24 mouse cellular contexts compared by ENCODE assay signal in genomic region chr2:120450724-120451123, GRCm38 (mm10).
"Had no signal": no experiment of that assay in that cellular context is flagged by ENCODE, and none has a peak within 500 bp of the region (broad histone marks: within the 10 kb centered on the region; RNA-seq: fewer than 3 reads in every experiment).

No protein-coding gene starts in this region.

- ATAC-seq: forebrain, postnatal 0 days; hindbrain, postnatal 0 days; intestine, embryonic 16.5 days had no signal

- H3K9ac ChIP-seq: forebrain, postnatal 0 days; heart, embryonic 12.5 days; hindbrain, embryonic 13.5 days; hindbrain, embryonic 15.5 days; kidney, embryonic 15.5 days; limb, embryonic 13.5 days; limb, embryonic 15.5 days had no signal

- H3K36me3 ChIP-seq: heart, embryonic 10.5 days; hindbrain, embryonic 13.5 days; hindbrain, embryonic 15.5 days; kidney, embryonic 15.5 days; limb, embryonic 13.5 days; limb, embryonic 15.5 days had no signal

- H3K27ac ChIP-seq: heart, embryonic 10.5 days; hindbrain, embryonic 13.5 days; hindbrain, embryonic 15.5 days; hindbrain, postnatal 0 days; kidney, embryonic 15.5 days; kidney, postnatal 0 days; limb, embryonic 13.5 days; limb, embryonic 15.5 days had no signal

- H3K4me3 ChIP-seq: heart, embryonic 10.5 days; heart, embryonic 12.5 days; hindbrain, embryonic 13.5 days; hindbrain, embryonic 15.5 days; kidney, embryonic 15.5 days; limb, embryonic 13.5 days; limb, embryonic 15.5 days had no signal

- H3K4me1 ChIP-seq: hindbrain, embryonic 13.5 days; hindbrain, embryonic 15.5 days; kidney, embryonic 15.5 days; limb, embryonic 13.5 days; limb, embryonic 15.5 days had no signal

- H3K9me3 ChIP-seq: heart, embryonic 10.5 days; heart, embryonic 12.5 days; hindbrain, embryonic 15.5 days; kidney, embryonic 15.5 days; limb, embryonic 15.5 days had no signal

- H3K4me2 ChIP-seq: heart, embryonic 12.5 days; hindbrain, embryonic 13.5 days; hindbrain, embryonic 15.5 days; kidney, embryonic 15.5 days; limb, embryonic 13.5 days; limb, embryonic 15.5 days had no signal

- H3K27me3 ChIP-seq: heart, embryonic 12.5 days; hindbrain, embryonic 13.5 days; hindbrain, embryonic 15.5 days; kidney, embryonic 15.5 days; limb, embryonic 13.5 days; limb, embryonic 15.5 days had no signal

- DNase-seq: forebrain, postnatal 0 days; gastrocnemius, postnatal 14 days; gastrocnemius, postnatal 36 days; heart, adult 18-20 months; heart, postnatal 10 days; heart, postnatal 4 days; kidney, adult 11 months; kidney, adult 2 months; kidney, adult 9 months; kidney, postnatal 14 days; kidney, postnatal 36 days; layer of hippocampus, adult 9-11 months; layer of hippocampus, postnatal 36 days; left cerebral cortex, postnatal 4 days had no signal
